Mouse (Mus musculus) cerebellum, adult 2 months (tissue): ENCODE data around the gene Lst1.

Experiments used
- CTCF ChIP-seq: fragments of 200-500 bp; IDR thresholded peaks from 2 replicates; pipeline ENCODE4 v1.5.1; 2011; ENCODE audit warnings: low read depth, mild to moderate bottlenecking, control low read depth, low read length, moderate library complexity, borderline replicate concordance; ENCODE audit not compliant: insufficient read depth
- POLR2A ChIP-seq: fragments of 200-500 bp; IDR thresholded peaks from 2 replicates; pipeline ENCODE4 v1.6.1; 2011; ENCODE audit warnings: low read length, control low read depth, borderline replicate concordance; ENCODE audit not compliant: insufficient read depth

GRCm38 (mm10) chr17:35147348-35147747 lies 40.9 kb downstream of the Lst1 start:
- TF ChIP-seq CTCF = no peak
- no peak for TF ChIP-seq POLR2A
